ENCODE assay signal across 7 mouse cellular contexts in genomic region chr2:90847681-90848050, GRCm38 (mm10). TPM values are rescaled to one million over a fixed set of nuclear protein-coding genes. Genes with fewer than 3 reads are reported as not detected.
A peak's percentile ranks its signal among the peaks of the same experiment; 100 is the strongest.
DNase-seq lines count a peak whose midpoint lies in the region; ATAC-seq lines count a peak whose summit lies in the region.

No protein-coding gene starts in this region.

- no peak for ATAC-seq in megakaryocyte, adult 5-6 weeks (ENCODE audit: poor library complexity, severe bottlenecking)
- ATAC-seq in embryonic facial prominence, embryonic 13.5 days (ENCODE audit: insufficient number of reproducible peaks, insufficient read depth, low FRiP score, low TSS enrichment, low read depth), result no peak
- ATAC-seq in limb, embryonic 13.5 days (ENCODE audit: low FRiP score, low read depth), result no peak
- no peak for ATAC-seq in stomach, embryonic 15.5 days (ENCODE audit: insufficient read depth, low FRiP score, low read depth)

- peaks cover 33% of the 10 kb centered on the region for H3K4me1 ChIP-seq in megakaryocyte, embryonic 14.5 days
- H3K4me1 ChIP-seq in embryonic facial prominence, embryonic 13.5 days, result peaks cover 12% of the 10 kb centered on the region; the same call in 1 of the 2 replicates
- H3K4me1 ChIP-seq in limb, embryonic 13.5 days, result peaks cover 17% of the 10 kb centered on the region
- H3K4me1 ChIP-seq in stomach, embryonic 15.5 days, result 0 out of 2 replicates have a peak, but pooled peaks cover 6% of the 10 kb centered on the region

- peak overlapping the region; percentile 90 for H3K9ac ChIP-seq in embryonic facial prominence, embryonic 13.5 days
- H3K9ac ChIP-seq in limb, embryonic 13.5 days, result peak overlapping the region; percentile 90
- H3K9ac ChIP-seq in stomach, embryonic 15.5 days, result peak overlapping the region; percentile 78

- peak overlapping the region; percentile 100 for H3K4me3 ChIP-seq in megakaryocyte, embryonic 14.5 days (replicated peaks)
- H3K4me3 ChIP-seq in embryonic facial prominence, embryonic 13.5 days, result peak overlapping the region; percentile 87
- peak overlapping the region; percentile 87 for H3K4me3 ChIP-seq in limb, embryonic 13.5 days
- H3K4me3 ChIP-seq in stomach, embryonic 15.5 days (replicated peaks), result peak overlapping the region; percentile 92

- no peak for DNase-seq in adrenal gland, postnatal 4 days (ENCODE audit: low spot score in 2 of 2)
- DNase-seq in kidney, postnatal 14 days, result no peak

- H3K27ac ChIP-seq in embryonic facial prominence, embryonic 13.5 days, result peak overlapping the region; percentile 85
- peak overlapping the region; percentile 69 for H3K27ac ChIP-seq in limb, embryonic 13.5 days
- H3K27ac ChIP-seq in stomach, embryonic 15.5 days, result peak overlapping the region; percentile 82

- peak overlapping the region; percentile 63 for H3K4me2 ChIP-seq in embryonic facial prominence, embryonic 13.5 days
- H3K4me2 ChIP-seq in limb, embryonic 13.5 days (replicated peaks), result peak overlapping the region; percentile 71
- H3K4me2 ChIP-seq in stomach, embryonic 15.5 days, result peak overlapping the region; percentile 74

- WGBS in embryonic facial prominence, embryonic 13.5 days, result under 1% methylated on average over 13 of the region's 13 CpGs
- WGBS in limb, embryonic 13.5 days, result 1% methylated on average over 13 of the region's 13 CpGs
- WGBS in stomach, embryonic 15.5 days, result under 1% methylated on average over 13 of the region's 13 CpGs

- H3K9me3 ChIP-seq in megakaryocyte, embryonic 14.5 days, result no peaks in the 10 kb centered on the region
- H3K9me3 ChIP-seq in embryonic facial prominence, embryonic 13.5 days, result no peaks in the 10 kb centered on the region
- H3K9me3 ChIP-seq in limb, embryonic 13.5 days, result no peaks in the 10 kb centered on the region
- no peaks in the 10 kb centered on the region for H3K9me3 ChIP-seq in stomach, embryonic 15.5 days

- H3K36me3 ChIP-seq in megakaryocyte, embryonic 14.5 days (replicated peaks; ENCODE audit: low read length), result peaks cover 37% of the 10 kb centered on the region
- peaks cover 32% of the 10 kb centered on the region for H3K36me3 ChIP-seq in embryonic facial prominence, embryonic 13.5 days
- H3K36me3 ChIP-seq in limb, embryonic 13.5 days, result peaks cover 24% of the 10 kb centered on the region
- 0 out of 2 replicates have a peak, but pooled peaks cover 15% of the 10 kb centered on the region for H3K36me3 ChIP-seq in stomach, embryonic 15.5 days

- no peaks in the 10 kb centered on the region for H3K27me3 ChIP-seq in megakaryocyte, embryonic 14.5 days (replicated peaks)
- no peaks in the 10 kb centered on the region for H3K27me3 ChIP-seq in embryonic facial prominence, embryonic 13.5 days
- no peaks in the 10 kb centered on the region for H3K27me3 ChIP-seq in limb, embryonic 13.5 days
- H3K27me3 ChIP-seq in stomach, embryonic 15.5 days (replicated peaks), result no peaks in the 10 kb centered on the region

RNA-seq across cellular contexts. Expression of gene Mtch2, which starts 0.7 kb away (rescaled TPM):
- polyA plus RNA-seq in megakaryocyte, embryonic 14.5 days (2012; ENCODE audit: insufficient read depth, low replicate concordance), result 6.1 and 10.1 TPM in 2 replicates
- total RNA-seq in megakaryocyte, adult 5-6 weeks (2015), result 130 and 138 TPM in 2 replicates
- 129 and 168 TPM in 2 replicates for total RNA-seq in megakaryocyte, adult 5-6 weeks (2017)
- polyA plus RNA-seq in embryonic facial prominence, embryonic 13.5 days (2015; fragmentation: Nextera tagmentation; extraction: Ambion mirVana), result 192 and 198 TPM in 2 replicates
- 200 and 206 TPM in 2 replicates for polyA plus RNA-seq in limb, embryonic 13.5 days (2015; fragmentation: Nextera tagmentation; extraction: Ambion mirVana)
- polyA plus RNA-seq in stomach, embryonic 15.5 days (2015; fragmentation: Nextera tagmentation; extraction: Ambion mirVana), result 232 and 237 TPM in 2 replicates
- total RNA-seq in adrenal gland, postnatal 4 days (2021), result 100 to 1,000 TPM; 177 to 190 TPM

RNA-seq across cellular contexts. Expression of gene C1qtnf4, which starts 38.0 kb away (rescaled TPM):
- polyA plus RNA-seq in megakaryocyte, embryonic 14.5 days (2012; ENCODE audit: insufficient read depth, low replicate concordance), result 0.18 TPM in 1 of 2 replicates, not detected in the other
- total RNA-seq in megakaryocyte, adult 5-6 weeks (2015), result not detected in 2 replicates
- total RNA-seq in megakaryocyte, adult 5-6 weeks (2017), result not detected in 2 replicates
- polyA plus RNA-seq in embryonic facial prominence, embryonic 13.5 days (2015; fragmentation: Nextera tagmentation; extraction: Ambion mirVana), result 16.7 and 21.5 TPM in 2 replicates
- 26.8 and 27.0 TPM in 2 replicates for polyA plus RNA-seq in limb, embryonic 13.5 days (2015; fragmentation: Nextera tagmentation; extraction: Ambion mirVana)
- 10.3 and 13.5 TPM in 2 replicates for polyA plus RNA-seq in stomach, embryonic 15.5 days (2015; fragmentation: Nextera tagmentation; extraction: Ambion mirVana)
- 1 to 10 TPM; 5.4 to 5.6 TPM for total RNA-seq in adrenal gland, postnatal 4 days (2021)

RNA-seq across cellular contexts. Expression of gene Kbtbd4, which starts 56.9 kb away (rescaled TPM):
- polyA plus RNA-seq in megakaryocyte, embryonic 14.5 days (2012; ENCODE audit: insufficient read depth, low replicate concordance), result 2.4 and 5.0 TPM in 2 replicates
- total RNA-seq in megakaryocyte, adult 5-6 weeks (2015), result 9.1 and 11.3 TPM in 2 replicates
- total RNA-seq in megakaryocyte, adult 5-6 weeks (2017), result 9.3 and 14.1 TPM in 2 replicates
- polyA plus RNA-seq in embryonic facial prominence, embryonic 13.5 days (2015; fragmentation: Nextera tagmentation; extraction: Ambion mirVana), result 46.1 and 47.0 TPM in 2 replicates
- polyA plus RNA-seq in limb, embryonic 13.5 days (2015; fragmentation: Nextera tagmentation; extraction: Ambion mirVana), result 46.0 and 49.2 TPM in 2 replicates
- 27.4 and 29.3 TPM in 2 replicates for polyA plus RNA-seq in stomach, embryonic 15.5 days (2015; fragmentation: Nextera tagmentation; extraction: Ambion mirVana)
- total RNA-seq in adrenal gland, postnatal 4 days (2021), result 10 to 100 TPM; 35.6 to 37.4 TPM

RNA-seq across cellular contexts. Expression of gene Ndufs3, which starts 57.0 kb away (rescaled TPM):
- polyA plus RNA-seq in megakaryocyte, embryonic 14.5 days (2012; ENCODE audit: insufficient read depth, low replicate concordance), result 16.0 and 56.8 TPM in 2 replicates
- 113 and 119 TPM in 2 replicates for total RNA-seq in megakaryocyte, adult 5-6 weeks (2015)
- total RNA-seq in megakaryocyte, adult 5-6 weeks (2017), result 61.6 and 70.9 TPM in 2 replicates
- 208 and 232 TPM in 2 replicates for polyA plus RNA-seq in embryonic facial prominence, embryonic 13.5 days (2015; fragmentation: Nextera tagmentation; extraction: Ambion mirVana)
- 215 and 224 TPM in 2 replicates for polyA plus RNA-seq in limb, embryonic 13.5 days (2015; fragmentation: Nextera tagmentation; extraction: Ambion mirVana)
- 211 and 241 TPM in 2 replicates for polyA plus RNA-seq in stomach, embryonic 15.5 days (2015; fragmentation: Nextera tagmentation; extraction: Ambion mirVana)
- 100 to 1,000 TPM; 354 to 392 TPM for total RNA-seq in adrenal gland, postnatal 4 days (2021)

Comparison
In these comparisons a context has a peak if more than half of its experiments do, and no peak if none do; other contexts are left out.
1. RNA of gene Mtch2, which starts 0.7 kb away (polyA plus RNA-seq): 232 to 237 TPM in stomach, embryonic 15.5 days, 200 to 206 TPM in limb, embryonic 13.5 days and 192 to 198 TPM in embryonic facial prominence, embryonic 13.5 days; 6.1 to 10.1 TPM in megakaryocyte, embryonic 14.5 days; every median in the first group is over 10 times any median in the second.
2. Peak in every context shown above with its lines, with median percentiles within 50 percentile points of each other: H3K4me3 ChIP-seq, H3K27ac ChIP-seq, H3K4me2 ChIP-seq and H3K9ac ChIP-seq.